Mouse (Mus musculus): Measurements from ENCODE around the gene Misp.

Misp gene

DNA sequence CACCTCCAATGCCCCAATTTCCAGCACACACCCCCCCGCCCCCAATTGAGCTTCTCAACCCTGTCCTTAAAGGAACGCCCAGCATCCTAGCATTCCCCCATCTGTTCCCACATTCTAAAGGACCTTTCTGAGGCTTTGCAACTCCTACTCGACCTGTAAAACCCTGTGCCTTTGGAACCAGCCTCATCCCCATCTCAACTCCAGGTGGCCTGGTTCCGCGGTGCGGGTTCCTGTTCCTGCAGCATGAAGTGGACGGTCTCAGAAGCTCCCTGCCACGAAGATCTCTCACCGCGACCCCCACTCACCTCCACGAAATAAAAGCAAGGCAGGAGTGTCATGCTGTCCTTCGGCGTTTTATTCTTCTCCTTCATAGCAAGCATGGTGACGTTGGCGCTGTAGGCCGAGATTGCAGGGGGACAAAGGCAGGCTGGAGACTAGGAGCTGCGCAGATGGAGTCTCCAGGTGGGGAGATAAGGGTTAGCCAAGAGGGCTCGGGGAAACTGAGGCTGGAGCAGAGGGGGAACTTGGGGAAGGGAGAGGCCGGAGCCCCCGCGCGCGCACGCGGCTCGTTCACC, 53.0 kb downstream of the Misp start:
- no peak for DNase-seq (ENCODE audit: low spot score in 2 of 2)

DNA sequence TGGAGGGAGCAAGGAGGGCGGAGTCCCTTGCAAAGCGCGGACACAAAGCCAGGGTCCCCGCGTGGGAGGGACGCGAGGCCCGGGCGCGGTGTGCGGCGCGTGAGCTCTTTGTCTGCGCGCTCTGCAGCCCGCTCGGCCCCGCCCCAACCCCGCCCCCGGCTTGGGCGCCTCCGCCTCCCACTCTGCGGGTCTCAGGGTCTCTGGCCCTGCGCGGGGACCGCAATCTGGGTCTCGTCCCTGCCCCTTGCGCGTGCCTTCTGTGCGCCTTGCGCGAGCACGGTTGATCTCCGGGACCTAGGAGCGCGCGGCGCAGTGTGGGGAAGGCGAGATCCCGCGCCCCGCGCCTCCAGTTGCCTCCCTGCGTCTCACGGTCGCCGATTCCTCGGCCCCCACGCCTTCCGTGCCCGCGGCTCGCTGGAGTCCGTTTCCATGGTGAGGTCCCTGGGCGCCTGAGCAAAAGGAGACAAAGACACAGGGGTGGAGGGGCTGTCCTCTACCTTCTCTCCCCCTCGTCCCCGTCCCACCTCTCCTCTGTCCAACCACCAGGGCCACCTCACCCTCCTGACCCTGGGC, 53.6 kb downstream of the Misp start, which contains the start of the genes Prtn3 and Plppr3:
TSS of gene Prtn3 (plus strand) at position 187 of the 573 bp plus-strand sequence.
TSS of gene Plppr3 (minus strand) at position 345 of the 573 bp plus-strand sequence.
- no peak for DNase-seq (ENCODE audit: low spot score in 2 of 2)

DNA sequence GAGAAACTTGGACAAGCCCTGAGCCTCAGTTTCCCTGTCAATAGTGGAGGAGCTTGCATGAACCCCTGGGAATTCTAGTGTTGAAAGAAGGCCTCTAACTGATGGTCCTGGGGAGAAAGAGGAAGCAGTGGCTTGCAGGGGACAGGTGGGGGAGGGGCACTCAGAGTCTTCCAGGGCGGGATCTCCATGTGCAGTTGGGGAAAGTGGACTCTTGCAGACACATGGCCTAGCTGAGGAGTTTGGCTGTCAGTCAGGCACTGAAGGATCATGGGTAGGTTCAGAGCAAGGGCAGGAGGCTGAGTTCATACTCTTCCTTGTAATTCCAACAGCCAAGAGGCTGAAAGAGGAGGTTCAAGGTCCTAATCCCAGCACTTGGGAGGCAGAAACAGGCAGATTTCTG, 56.4 kb downstream of the Misp start:
- DNase-seq (ENCODE audit: low spot score in 2 of 2): no peak

DNA sequence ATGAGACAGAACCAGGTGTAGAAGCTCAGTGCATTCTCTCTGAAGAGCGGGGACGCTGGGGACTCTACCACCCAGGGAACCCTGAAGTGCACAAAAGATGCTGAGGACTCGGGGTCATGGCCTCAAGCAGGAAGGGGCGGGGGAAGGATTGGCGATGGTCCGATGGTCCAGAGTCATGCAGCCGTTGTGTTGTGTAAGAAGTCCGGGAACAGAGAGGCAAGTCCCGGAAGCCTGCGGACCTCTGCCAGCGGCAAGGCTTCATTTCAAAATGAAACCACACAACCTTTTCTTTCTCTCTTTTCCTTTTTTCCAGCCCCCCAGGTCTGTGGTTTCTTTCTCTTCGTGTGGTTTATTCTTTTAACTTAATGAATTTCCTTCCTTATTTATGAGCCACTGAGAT, 57.0 kb downstream of the Misp start:
- DNase-seq (ENCODE audit: low spot score in 2 of 2): no peak

DNA sequence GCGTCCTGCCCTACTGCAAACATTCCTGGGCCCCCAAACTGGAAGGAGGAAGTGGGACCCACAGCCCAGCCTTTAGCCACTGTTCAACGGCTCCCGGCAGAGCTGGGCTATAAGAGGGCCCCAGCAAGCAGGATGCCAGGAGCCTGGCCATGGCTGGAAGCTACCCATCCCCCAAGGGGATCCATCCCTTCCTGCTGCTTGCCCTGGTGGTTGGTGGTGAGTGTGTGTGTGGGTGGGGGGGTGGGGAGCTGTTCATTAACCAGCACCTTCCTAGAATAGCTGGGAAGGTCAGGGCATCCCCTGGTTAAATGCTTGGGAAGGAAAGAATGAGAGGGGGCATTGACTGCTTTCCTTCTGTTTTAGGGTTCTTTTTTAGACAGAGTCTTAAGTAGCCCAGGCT, 58.7 kb downstream of the Misp start:
- DNase-seq (ENCODE audit: low spot score in 2 of 2): no peak
